Comparison of ENCODE assay signal across 9 mouse cellular contexts in genomic region chr10:118592648-118593368, GRCm38 (mm10).
DNase-seq lines count a peak whose midpoint lies in the region; ATAC-seq lines count a peak whose summit lies in the region.
"Had no signal": no experiment of that assay in that cellular context is flagged by ENCODE, and none has a peak within 500 bp of the region (broad histone marks: within the 10 kb centered on the region; RNA-seq: fewer than 3 reads in every experiment).

No protein-coding gene starts in this region.

- no peaks in the 10 kb centered on the region for H3K9me3 ChIP-seq in midbrain, embryonic 10.5 days (replicated peaks)
- H3K9me3 ChIP-seq in midbrain, embryonic 15.5 days: no peaks in the 10 kb centered on the region
- H3K9me3 ChIP-seq in intestine, embryonic 15.5 days: no peaks in the 10 kb centered on the region
- H3K9me3 ChIP-seq: embryonic facial prominence, embryonic 12.5 days had no signal

- intact Hi-C loops in left cerebral cortex, postnatal 14 days (cut with DNase I): loop anchor here (1.0 to 5.0 kb wide), 2 partner anchors 274 to 486 kb away; no protein-coding TSS in a partner anchor

- peak; percentile 62 for DNase-seq in midbrain, embryonic 10.5 days (ENCODE audit: low spot score)
- peak; percentile 96 to 98 for DNase-seq in cerebellum, postnatal 10 days
- peak; percentile 82 to 90 for DNase-seq in frontal cortex, postnatal 36 days (ENCODE audit: low spot score in 2 of 2)
- DNase-seq in left cerebral cortex, postnatal 14 days (ENCODE audit: low spot score in 2 of 2): peak; percentile 75 to 92
- peak; percentile 77 to 81 for DNase-seq in natural killer cell, adult 2 months (ENCODE audit: low spot score in 2 of 2)
- DNase-seq in spleen, postnatal 4 days (ENCODE audit: low spot score in 2 of 2): peak; percentile 74 to 89

- no peak overlapping the region for H3K4me2 ChIP-seq in midbrain, embryonic 15.5 days
- H3K4me2 ChIP-seq in intestine, embryonic 15.5 days (replicated peaks): no peak overlapping the region
- H3K4me2 ChIP-seq: embryonic facial prominence, embryonic 12.5 days had no signal

- WGBS in midbrain, embryonic 10.5 days: 50% methylated on average over 16 of the region's 16 CpGs
- WGBS in midbrain, embryonic 15.5 days: 38% methylated on average over 16 of the region's 16 CpGs
- WGBS in intestine, embryonic 15.5 days: 40% methylated on average over 16 of the region's 16 CpGs

- no peak overlapping the region for H3K27ac ChIP-seq in midbrain, embryonic 10.5 days (replicated peaks)
- no peak overlapping the region for H3K27ac ChIP-seq in midbrain, embryonic 15.5 days
- no peak overlapping the region for H3K27ac ChIP-seq in intestine, embryonic 15.5 days
- H3K27ac ChIP-seq: embryonic facial prominence, embryonic 12.5 days had no signal

- H3K36me3 ChIP-seq in midbrain, embryonic 10.5 days: no peaks in the 10 kb centered on the region
- no peaks in the 10 kb centered on the region for H3K36me3 ChIP-seq in midbrain, embryonic 15.5 days (replicated peaks)
- H3K36me3 ChIP-seq in intestine, embryonic 15.5 days: no peaks in the 10 kb centered on the region
- H3K36me3 ChIP-seq: embryonic facial prominence, embryonic 12.5 days had no signal

- no peaks in the 10 kb centered on the region for H3K27me3 ChIP-seq in midbrain, embryonic 10.5 days (ENCODE audit: low read depth, poor library complexity, severe bottlenecking)
- H3K27me3 ChIP-seq in midbrain, embryonic 15.5 days (replicated peaks): no peaks in the 10 kb centered on the region
- H3K27me3 ChIP-seq in intestine, embryonic 15.5 days (replicated peaks): no peaks in the 10 kb centered on the region
- H3K27me3 ChIP-seq: embryonic facial prominence, embryonic 12.5 days had no signal

- no peak overlapping the region for H3K4me3 ChIP-seq in midbrain, embryonic 10.5 days
- no peak overlapping the region for H3K4me3 ChIP-seq in midbrain, embryonic 15.5 days
- no peak overlapping the region for H3K4me3 ChIP-seq in intestine, embryonic 15.5 days (replicated peaks)
- H3K4me3 ChIP-seq: embryonic facial prominence, embryonic 12.5 days had no signal

- H3K9ac ChIP-seq in midbrain, embryonic 15.5 days: no peak overlapping the region
- no peak overlapping the region for H3K9ac ChIP-seq in intestine, embryonic 15.5 days
- H3K9ac ChIP-seq: embryonic facial prominence, embryonic 12.5 days had no signal

- ATAC-seq in midbrain, embryonic 15.5 days (replicated peaks): no peak
- 0 out of 2 replicates have a peak, but pooled peaks have one; percentile 15 for ATAC-seq in intestine, embryonic 15.5 days

- H3K4me1 ChIP-seq in midbrain, embryonic 10.5 days: peaks cover 3% of the 10 kb centered on the region; the same call in 1 of the 2 replicates
- H3K4me1 ChIP-seq in midbrain, embryonic 15.5 days: no peaks in the 10 kb centered on the region
- no peaks in the 10 kb centered on the region for H3K4me1 ChIP-seq in intestine, embryonic 15.5 days (replicated peaks)
- H3K4me1 ChIP-seq: embryonic facial prominence, embryonic 12.5 days had no signal
